28 mouse cellular contexts compared by ENCODE assay signal in the genomic region with DNA sequence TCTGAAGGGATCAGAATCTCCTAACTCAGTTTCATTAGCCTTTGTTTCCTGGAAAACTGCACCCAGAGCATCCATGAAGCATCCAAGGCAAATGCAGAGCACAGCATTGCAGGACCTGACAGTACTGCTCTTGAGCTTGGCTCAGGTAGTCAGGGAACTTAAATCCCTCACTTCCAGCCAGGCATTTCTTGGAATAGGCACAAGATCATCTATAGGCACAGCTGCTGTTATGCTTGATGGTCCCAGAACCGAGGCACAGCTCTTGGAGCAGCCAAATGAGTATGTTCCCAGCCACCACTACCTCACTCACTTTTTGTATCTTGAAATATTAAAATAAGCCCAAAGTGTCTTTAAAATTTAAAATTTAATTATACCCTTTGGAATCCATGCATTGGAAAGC. TPM values are rescaled to one million over a fixed set of nuclear protein-coding genes. Genes with fewer than 3 reads are reported as not detected.
"Had no signal": no experiment of that assay in that cellular context is flagged by ENCODE, and none has a peak within 500 bp of the region (broad histone marks: within the 10 kb centered on the region; RNA-seq: fewer than 3 reads in every experiment).

No protein-coding gene starts in this region.

- H3K4me2 ChIP-seq: heart, embryonic 11.5 days; heart, embryonic 13.5 days; heart, embryonic 15.5 days; hindbrain, embryonic 13.5 days; hindbrain, embryonic 15.5 days; kidney, embryonic 15.5 days; limb, embryonic 13.5 days; limb, embryonic 15.5 days; liver, embryonic 12.5 days had no signal

- ATAC-seq: hindbrain, postnatal 0 days; intestine, embryonic 16.5 days; liver, embryonic 12.5 days had no signal

- H3K9ac ChIP-seq: heart, embryonic 13.5 days; heart, embryonic 15.5 days; hindbrain, embryonic 13.5 days; hindbrain, embryonic 15.5 days; kidney, embryonic 15.5 days; limb, embryonic 13.5 days; limb, embryonic 15.5 days; liver, embryonic 12.5 days; liver, embryonic 14.5 days had no signal

- DNase-seq: gastrocnemius, postnatal 36 days; heart, adult 11 months; heart, adult 2 months; heart, postnatal 14 days; heart, postnatal 36 days; kidney, adult 11 months; kidney, adult 2 months; kidney, adult 9 months; kidney, postnatal 14 days; kidney, postnatal 36 days; layer of hippocampus, adult 9-11 months; layer of hippocampus, postnatal 36 days; left cerebral cortex, postnatal 4 days; lung, adult 18-20 months had no signal

- H3K36me3 ChIP-seq: heart, embryonic 13.5 days; heart, embryonic 15.5 days; hindbrain, embryonic 13.5 days; hindbrain, embryonic 15.5 days; kidney, embryonic 15.5 days; limb, embryonic 13.5 days; limb, embryonic 15.5 days; liver, embryonic 12.5 days had no signal

- H3K27me3 ChIP-seq: heart, embryonic 13.5 days; heart, embryonic 15.5 days; hindbrain, embryonic 13.5 days; hindbrain, embryonic 15.5 days; kidney, embryonic 15.5 days; limb, embryonic 13.5 days; limb, embryonic 15.5 days; liver, embryonic 12.5 days had no signal

- H3K4me1 ChIP-seq: heart, embryonic 13.5 days; heart, embryonic 15.5 days; hindbrain, embryonic 13.5 days; hindbrain, embryonic 15.5 days; kidney, embryonic 15.5 days; limb, embryonic 13.5 days; limb, embryonic 15.5 days; liver, embryonic 12.5 days had no signal

- H3K27ac ChIP-seq: heart, adult 2 months; heart, embryonic 13.5 days; heart, embryonic 15.5 days; hindbrain, embryonic 13.5 days; hindbrain, embryonic 15.5 days; hindbrain, postnatal 0 days; kidney, embryonic 15.5 days; kidney, postnatal 0 days; limb, embryonic 13.5 days; limb, embryonic 15.5 days; liver, embryonic 12.5 days; liver, embryonic 14.5 days had no signal

- H3K4me3 ChIP-seq: heart, adult 2 months; heart, embryonic 13.5 days; heart, embryonic 15.5 days; hindbrain, embryonic 13.5 days; hindbrain, embryonic 15.5 days; kidney, embryonic 15.5 days; limb, embryonic 13.5 days; limb, embryonic 15.5 days; liver, embryonic 12.5 days had no signal

- H3K9me3 ChIP-seq: heart, embryonic 13.5 days; heart, embryonic 15.5 days; hindbrain, embryonic 13.5 days; hindbrain, embryonic 15.5 days; kidney, embryonic 15.5 days; limb, embryonic 13.5 days; limb, embryonic 15.5 days; liver, embryonic 12.5 days had no signal

RNA-seq across cellular contexts. Expression of a gene that starts 19.3 kb away (rescaled TPM):
- polyA plus RNA-seq: heart, adult 2 months; large intestine, adult 2 months had no signal
